Mouse (Mus musculus): ENCODE measurements around the gene Fzr1. TPM values are rescaled to one million over a fixed set of nuclear protein-coding genes. Genes with fewer than 3 reads are reported as not detected.

The Fzr1 gene
- total and polyA plus RNA-seq, 3 experiments, result 33.1 to 75.4 (median 44.5) TPM

DNA sequence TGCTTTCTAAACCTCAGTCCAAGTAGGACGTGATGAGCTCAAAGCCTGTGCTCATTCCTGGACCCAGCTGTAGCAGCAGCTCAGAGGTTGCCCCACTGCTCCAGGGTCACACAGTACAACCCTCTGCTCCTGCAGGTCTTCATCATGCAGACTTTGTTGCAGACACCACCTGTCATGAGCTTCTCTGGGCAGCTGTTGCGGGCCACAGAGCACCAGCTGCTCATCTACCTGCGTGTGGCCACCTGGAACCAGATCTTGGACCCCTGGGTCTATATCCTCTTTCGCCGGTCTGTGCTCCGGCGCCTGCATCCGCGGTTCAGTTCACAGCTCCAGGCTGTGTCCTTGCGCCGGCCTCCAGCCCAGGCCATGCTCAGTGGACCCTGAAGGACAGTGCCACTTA, 44.0 kb downstream of the Fzr1 start:
- Histone ChIP-seq H3K4me3 (replicated peaks in 1 of 3; ENCODE audit: low read depth in 2 of 3, low read length in 2 of 3, poor library complexity in 1 of 3) (no peak overlapping the region), H3K9me3 (replicated peaks; ENCODE audit: low read length) (no peaks in the 10 kb centered on the region), H3K9ac (ENCODE audit: insufficient read depth, low read depth) (no peak overlapping the region), H3K4me2 (ENCODE audit: insufficient read depth, low read depth, poor library complexity, severe bottlenecking) (no peak overlapping the region), H3K27ac (ENCODE audit: insufficient read depth, low read depth) (no peak overlapping the region), H3K79me2 (replicated peaks; ENCODE audit: control insufficient read depth, extremely low read depth, insufficient read depth, poor library complexity, severe bottlenecking) (no peaks in the 10 kb centered on the region), H3K27me3 (replicated peaks) (peaks cover 3% of the 10 kb centered on the region), H3K36me3 (replicated peaks in 1 of 2; ENCODE audit: control insufficient read depth in 1 of 2, insufficient read depth in 1 of 2, low read length in 1 of 2) (peaks cover 0 to 16% of the 10 kb centered on the region in 2 experiments), H3K4me1 (ENCODE audit: control insufficient read depth in 1 of 2, insufficient read depth in 2 of 2) (peaks cover 4 to 12% of the 10 kb centered on the region in 2 experiments)
- dilution Hi-C loops (cut with MboI; ENCODE audit: extremely low pct_ligation_motif_present, extremely low pct_unique_long_range_greater_than_20kb, low sequenced_read_pairs) (no loop called here), in situ Hi-C loops (cut with MboI; ENCODE audit: low pct_ligation_motif_present, low pct_unique_long_range_greater_than_20kb, low sequenced_read_pairs) (no loop called here)
- DNase-seq (ENCODE audit: extremely low read depth), result no peak
- TF ChIP-seq RCOR1 (conservative IDR thresholded peaks at IDR 0.05; ENCODE audit: low read depth, low read length) (no peak), ELF1 (IDR thresholded peaks at IDR 0.05; ENCODE audit: low read depth, low read length) (no peak), POLR2AphosphoS2 (IDR thresholded peaks at IDR 0.05; ENCODE audit: low read depth, low read length) (no peak), USF2 (conservative IDR thresholded peaks at IDR 0.05; ENCODE audit: low read depth, low read length) (no peak), KAT2A (IDR thresholded peaks at IDR 0.05; ENCODE audit: insufficient replicate concordance, low read length) (no peak), NRF1 (IDR thresholded peaks at IDR 0.05; ENCODE audit: low read depth, low read length) (no peak), EP300 (IDR thresholded peaks at IDR 0.05; ENCODE audit: low read length) (no peak), POLR2A (IDR thresholded peaks at IDR 0.05; ENCODE audit: low read depth, low read length) (no peak), MAX (IDR thresholded peaks at IDR 0.05; ENCODE audit: low read length) (no peak), USF1 (IDR thresholded peaks at IDR 0.05; ENCODE audit: low read depth, low read length) (no peak), MXI1 (IDR thresholded peaks at IDR 0.05; ENCODE audit: low read depth, low read length) (no peak), SMC3 (IDR thresholded peaks at IDR 0.05; ENCODE audit: low read depth, low read length) (no peak), CHD1 (IDR thresholded peaks at IDR 0.05; ENCODE audit: low read depth, low read length) (no peak), E2F4 (IDR thresholded peaks at IDR 0.05; ENCODE audit: insufficient replicate concordance, low read depth, low read length) (no peak)

DNA sequence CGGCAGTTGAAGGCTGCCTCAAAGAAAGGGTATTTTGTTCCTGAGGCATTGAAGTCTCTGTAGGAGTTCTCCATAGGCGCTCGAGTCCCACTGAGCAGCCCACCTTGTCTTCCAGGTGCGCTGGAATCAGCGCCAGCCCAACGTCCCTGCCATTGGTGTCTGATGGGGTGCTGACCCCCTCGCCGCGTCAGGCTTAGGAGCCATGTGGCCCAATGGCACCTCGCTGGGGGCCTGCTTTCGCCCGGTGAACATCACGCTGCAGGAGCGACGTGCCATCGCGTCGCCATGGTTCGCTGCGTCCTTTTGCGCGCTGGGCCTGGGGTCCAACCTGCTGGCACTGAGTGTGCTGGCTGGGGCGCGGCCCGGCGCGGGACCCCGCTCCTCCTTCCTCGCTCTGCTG, 46.0 kb downstream of the Fzr1 start:
- Histone ChIP-seq H3K9ac (ENCODE audit: insufficient read depth, low read depth) (no peak overlapping the region), H3K36me3 (replicated peaks in 1 of 2; ENCODE audit: control insufficient read depth in 1 of 2, insufficient read depth in 1 of 2, low read length in 1 of 2) (peaks cover under 1 to 32% of the 10 kb centered on the region in 2 experiments), H3K27me3 (replicated peaks) (peaks cover under 1% of the 10 kb centered on the region), H3K79me2 (replicated peaks; ENCODE audit: control insufficient read depth, extremely low read depth, insufficient read depth, poor library complexity, severe bottlenecking) (no peaks in the 10 kb centered on the region), H3K4me3 (replicated peaks in 1 of 3; ENCODE audit: low read depth in 2 of 3, low read length in 2 of 3, poor library complexity in 1 of 3) (no peak overlapping the region), H3K4me2 (ENCODE audit: insufficient read depth, low read depth, poor library complexity, severe bottlenecking) (no peak overlapping the region), H3K27ac (ENCODE audit: insufficient read depth, low read depth) (no peak overlapping the region), H3K9me3 (replicated peaks; ENCODE audit: low read length) (no peaks in the 10 kb centered on the region), H3K4me1 (ENCODE audit: control insufficient read depth in 1 of 2, insufficient read depth in 2 of 2) (peaks cover 6 to 24% of the 10 kb centered on the region in 2 experiments)
- in situ Hi-C loops (cut with MboI; ENCODE audit: low pct_ligation_motif_present, low pct_unique_long_range_greater_than_20kb, low sequenced_read_pairs), result no loop called here
- DNase-seq (ENCODE audit: extremely low read depth), result no peak
- dilution Hi-C loops (cut with MboI; ENCODE audit: extremely low pct_ligation_motif_present, extremely low pct_unique_long_range_greater_than_20kb, low sequenced_read_pairs), result no loop called here
- TF ChIP-seq TBP (conservative IDR thresholded peaks at IDR 0.05; ENCODE audit: low read depth, low read length) (no peak), IRF4 (IDR thresholded peaks at IDR 0.05; ENCODE audit: low read depth, low read length) (no peak)
